Mouse (Mus musculus) kidney, adult 18-20 months (tissue): Measurements from ENCODE around the gene Il1b.

Experiments
- DNase-seq: peaks from one replicate; pipeline ENCODE4 v3.0.0; 2021

Gene Il1b

DNA sequence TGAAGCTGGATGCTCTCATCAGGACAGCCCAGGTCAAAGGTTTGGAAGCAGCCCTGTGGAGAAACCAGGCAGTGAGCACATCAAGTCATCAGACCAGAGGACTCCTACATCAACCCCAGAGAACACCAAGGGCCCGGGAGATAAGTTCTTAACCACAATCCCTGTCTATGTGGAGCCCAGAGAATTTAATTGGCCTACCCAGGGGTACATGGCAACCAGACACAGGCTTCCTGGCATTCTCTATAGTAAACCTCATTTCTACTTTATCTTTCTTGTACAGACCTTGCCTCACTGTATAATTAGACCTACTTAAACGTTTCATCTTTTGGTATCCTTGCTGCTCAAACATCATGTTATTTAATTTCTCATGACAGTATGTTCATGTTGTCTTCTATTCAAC, 2.8 kb downstream of the Il1b start:
- no peak for DNase-seq

DNA sequence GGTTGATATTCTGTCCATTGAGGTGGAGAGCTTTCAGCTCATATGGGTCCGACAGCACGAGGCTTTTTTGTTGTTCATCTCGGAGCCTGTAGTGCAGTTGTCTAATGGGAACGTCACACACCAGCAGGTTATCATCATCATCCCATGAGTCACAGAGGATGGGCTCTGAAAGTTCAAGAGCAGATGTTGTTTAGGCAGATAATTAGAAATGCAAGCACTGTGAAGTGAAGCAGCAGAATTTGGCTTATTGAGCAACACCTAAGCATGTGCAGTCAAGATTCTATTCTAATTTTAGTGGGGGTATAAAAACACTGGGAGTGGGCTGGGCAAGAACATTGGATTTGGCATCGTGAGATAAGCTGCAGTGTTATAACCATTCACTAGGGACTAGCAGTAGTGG, 3.7 kb downstream of the Il1b start:
- no peak for DNase-seq

DNA sequence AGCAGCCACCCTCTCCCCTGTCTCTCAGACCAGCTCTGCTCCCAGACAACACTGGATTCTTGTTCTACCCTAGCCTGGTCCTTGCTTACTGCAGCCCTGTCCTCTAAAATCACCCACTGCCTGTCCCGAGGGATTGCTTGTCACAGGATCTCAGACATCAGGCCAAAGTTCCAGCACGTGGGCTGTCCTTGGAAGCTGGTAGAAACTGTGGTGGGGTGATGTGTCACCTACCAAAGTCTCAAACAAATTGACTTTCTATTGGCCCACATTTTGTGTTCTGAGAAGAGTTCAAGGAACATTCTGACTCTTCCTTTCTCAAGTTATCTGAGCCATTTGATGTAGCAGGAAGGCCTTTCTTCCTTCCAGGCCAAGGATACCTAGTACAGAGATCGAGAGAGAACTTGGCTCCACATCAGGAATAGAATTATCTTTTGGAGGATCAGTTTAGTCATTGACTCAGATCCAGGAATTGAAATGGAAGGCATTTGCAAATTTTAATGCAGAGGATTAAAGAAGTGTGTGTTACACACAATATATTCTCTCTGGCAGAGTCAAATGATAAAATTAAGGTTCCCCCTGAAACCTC, 9.9 kb downstream of the Il1b start:
- no peak for DNase-seq

DNA sequence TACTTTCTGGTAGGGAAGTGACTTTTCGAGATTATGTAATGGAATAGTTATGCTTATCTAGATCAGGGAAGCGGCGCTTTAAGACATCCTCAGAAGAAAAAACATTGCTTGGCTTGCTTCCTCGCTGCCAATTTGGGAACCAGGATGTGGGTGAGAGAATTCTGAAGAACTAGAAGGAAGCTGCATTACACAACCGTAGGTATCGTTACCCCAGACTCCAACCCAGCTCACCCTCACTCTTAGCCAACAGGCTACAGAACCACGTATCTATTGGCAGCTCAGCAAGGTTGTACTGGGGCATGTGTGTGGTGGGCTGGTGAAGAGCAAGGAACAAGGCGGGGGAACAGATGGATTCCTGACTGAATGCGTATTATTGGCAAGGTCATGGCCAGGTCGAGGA, 10.7 kb downstream of the Il1b start:
- no peak for DNase-seq

DNA sequence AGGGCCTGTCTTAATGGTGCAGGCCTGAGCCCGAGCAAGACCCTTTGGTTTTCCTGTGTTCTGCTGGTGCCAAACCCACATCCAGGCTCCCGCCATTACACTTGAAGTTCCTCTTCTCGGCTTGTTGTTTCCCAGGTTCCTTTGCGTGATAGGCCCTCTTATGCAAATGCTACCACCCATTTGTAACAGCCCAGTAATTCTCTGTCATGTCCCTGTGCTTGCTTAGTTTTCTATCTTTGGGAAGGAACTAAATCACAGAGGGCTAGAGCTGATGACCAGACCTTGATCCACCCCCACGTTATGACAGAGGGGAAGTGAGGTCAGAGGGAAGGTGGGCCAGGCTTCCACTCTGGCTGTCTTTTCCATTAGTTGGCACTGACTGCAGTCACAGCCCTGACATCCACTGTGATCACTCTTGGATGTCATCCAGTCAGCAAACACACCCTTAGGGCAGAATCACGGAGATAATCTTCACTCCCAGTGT, 32.8 kb downstream of the Il1b start:
- no peak for DNase-seq

DNA sequence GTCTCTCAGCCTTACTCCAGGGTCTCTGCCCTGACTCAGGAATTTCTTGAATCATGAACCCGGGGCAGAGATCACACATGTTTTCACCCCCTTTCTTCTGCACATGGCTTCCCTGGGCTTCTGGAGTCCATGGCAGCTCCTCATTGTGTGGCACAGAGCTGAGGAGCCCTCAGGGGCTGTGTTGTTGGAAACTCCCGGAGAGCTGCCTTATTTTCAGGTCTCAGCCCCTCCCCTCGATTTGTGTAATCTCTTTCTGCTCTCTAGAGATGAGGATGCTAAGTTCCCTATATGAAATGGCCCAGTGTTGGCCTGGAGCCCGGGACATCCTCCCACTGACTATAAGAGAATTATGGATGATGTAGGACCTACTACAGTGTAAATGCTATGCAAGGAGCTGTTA, 37.5 kb downstream of the Il1b start:
- DNase-seq = no peak

DNA sequence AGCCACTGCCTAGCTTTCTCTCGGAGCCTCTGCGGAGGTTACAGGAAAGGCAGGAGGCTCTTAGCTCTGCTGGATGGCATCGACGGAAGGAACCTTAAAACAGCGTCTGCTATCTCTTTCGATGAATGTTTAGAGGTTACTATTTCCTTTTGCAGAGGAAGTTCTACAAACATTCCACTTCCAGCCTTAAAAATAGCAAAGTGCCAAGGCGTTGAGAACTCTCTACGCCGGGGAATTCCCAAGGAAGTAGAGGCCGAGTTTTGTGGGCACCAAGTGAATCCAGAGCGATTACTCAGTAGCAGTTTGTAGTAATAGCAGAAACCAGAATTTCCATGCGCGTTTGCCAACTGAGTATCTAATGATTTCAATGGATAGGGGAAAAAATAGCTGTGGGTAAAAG, 40.4 kb downstream of the Il1b start:
- no peak for DNase-seq

DNA sequence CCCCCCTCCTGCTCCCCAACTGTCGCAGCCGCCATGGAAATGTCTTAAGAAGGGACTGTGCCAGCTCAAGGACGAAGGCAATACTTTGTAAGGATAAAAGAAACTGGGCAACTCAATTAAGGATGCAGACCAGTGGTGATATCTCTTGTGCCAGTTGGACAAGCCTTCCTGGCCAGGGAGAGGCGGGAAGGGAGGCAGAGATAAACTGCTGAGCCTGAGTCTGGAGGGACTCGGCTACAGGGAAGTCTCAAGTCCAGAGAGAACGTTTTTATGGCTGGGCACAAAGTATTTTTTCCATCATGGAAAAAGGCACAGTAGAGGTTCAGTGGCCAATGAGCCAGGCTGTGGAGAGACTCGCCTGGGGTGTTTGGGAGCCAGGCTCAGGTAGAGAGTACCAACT, 40.9 kb downstream of the Il1b start:
- DNase-seq = no peak

DNA sequence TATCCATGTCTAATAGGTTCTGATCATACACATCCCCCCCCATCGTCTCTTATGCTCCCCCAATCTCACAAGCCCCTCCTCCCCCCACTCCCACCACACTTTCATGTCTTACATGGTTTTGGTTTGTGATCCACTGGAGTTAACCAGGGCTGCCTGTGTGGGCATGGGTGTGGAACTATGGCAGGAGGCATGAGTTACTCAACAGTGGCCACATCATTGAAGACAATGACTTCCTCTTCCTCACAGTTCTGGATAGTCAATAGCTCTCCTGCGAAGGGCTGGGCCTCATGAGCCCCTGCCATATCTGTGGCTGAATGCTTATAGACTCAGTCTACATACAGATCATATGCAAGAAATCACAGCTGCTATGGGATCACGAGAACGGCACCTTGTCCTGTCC, 42.7 kb downstream of the Il1b start:
- DNase-seq = no peak

DNA sequence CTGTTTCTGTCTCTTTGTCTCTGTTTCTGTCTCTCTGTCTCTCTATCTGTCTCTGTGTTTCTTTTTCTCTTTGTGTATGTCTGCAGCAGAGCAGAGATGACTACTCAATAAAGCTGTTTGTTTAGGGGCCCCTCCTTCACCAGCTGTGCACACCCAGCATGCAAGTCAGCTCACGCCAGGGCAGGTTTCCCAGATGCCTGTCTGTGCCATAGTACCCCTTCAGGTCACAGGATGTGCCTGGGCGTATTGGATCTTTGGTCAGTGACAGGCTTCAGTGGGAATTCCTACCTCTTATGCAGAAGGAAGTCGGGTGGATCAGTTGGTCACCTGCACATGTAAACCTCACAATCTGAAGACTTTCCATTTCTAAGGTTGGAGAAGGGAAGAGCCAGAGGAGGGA, 46.7 kb downstream of the Il1b start:
- DNase-seq = no peak

DNA sequence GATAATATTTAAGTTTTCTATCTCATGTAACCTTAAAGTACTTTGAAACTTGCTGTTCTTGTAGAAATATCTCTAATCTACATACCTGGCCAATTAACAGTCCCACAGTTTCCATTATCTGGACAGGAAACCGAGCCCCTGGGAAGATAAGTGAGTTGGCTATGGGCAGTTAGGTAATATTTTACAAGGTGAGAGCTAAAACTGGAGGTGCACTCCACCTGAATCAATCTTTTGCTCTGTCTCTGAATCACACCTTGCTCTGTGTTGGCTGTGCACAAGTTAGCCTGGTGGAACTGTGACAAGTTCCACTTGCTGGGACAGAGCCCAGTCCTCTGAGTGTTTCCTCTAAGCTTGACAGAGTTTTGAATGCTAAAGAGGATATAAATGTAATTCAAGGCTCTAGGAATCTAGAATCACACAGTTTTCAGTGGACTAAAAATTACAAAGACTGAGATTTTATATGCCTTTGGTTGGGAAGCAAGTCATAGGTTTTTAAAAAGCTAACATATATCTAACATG, 48.8 kb downstream of the Il1b start:
- DNase-seq = no peak

DNA sequence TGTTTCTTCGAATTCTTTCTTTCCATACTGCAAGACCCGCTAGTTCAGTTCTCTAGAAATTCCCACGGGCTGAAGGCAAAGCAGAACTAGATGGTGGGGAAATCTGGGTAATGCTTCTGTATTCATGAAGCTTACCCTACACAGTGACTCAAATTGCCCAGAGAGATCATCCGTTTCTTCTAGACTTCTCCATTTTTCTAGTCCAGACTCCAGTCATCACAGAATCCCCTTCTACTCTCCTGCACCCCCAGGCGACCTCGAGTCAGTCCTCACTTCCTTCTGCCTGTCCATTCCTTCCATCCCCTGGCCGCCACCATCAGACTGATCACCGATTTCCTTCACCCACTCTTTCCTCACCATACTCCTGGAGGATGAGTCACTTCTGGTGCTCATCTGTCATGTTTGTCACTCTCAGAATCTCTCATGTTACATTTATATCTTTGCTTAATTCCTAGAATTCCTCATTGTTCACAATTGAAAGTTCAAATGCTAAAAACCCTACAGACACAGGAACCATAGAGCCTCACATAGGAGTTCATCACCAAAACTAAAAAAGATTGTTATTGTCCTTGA, 50.8 kb downstream of the Il1b start:
- no peak for DNase-seq

DNA sequence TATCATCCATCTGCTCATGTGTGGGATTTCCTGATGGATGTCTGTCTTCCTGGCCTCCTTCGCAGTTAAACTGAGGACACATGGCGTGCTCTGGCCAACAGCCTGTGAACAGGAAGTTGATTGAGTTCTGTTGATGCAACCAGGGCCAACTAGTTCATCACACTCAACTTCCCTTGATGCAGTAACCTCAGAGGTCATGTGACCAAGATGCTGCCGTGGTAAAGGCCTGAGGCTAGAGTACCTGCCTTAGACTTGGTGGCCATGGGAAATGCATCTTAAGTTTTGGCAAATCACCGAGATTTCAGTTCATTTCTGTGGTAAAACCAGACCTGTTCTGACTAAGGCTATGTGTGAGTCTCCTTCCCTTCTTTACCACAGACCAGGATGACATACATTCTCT, 55.1 kb downstream of the Il1b start:
- no peak for DNase-seq

DNA sequence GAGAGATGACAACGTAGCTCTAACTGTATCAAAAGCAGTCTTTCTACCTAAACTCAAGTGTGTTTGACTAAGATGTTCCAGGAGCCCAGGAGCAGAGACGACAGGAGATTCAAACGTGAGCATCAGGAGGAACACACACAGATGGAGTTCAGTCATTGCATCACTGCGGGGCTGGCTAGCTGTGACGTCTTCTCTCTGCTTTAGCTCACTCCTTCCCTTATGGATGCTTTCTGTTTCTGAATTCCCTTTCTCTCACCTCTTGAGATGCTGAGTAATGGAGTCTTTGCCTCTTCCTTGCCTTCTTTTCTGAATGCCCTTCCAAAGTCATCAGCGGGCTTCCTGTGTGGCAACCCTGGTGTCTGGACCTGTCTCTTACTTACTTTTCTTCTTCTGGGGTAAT, 56.1 kb downstream of the Il1b start:
- DNase-seq = no peak
